Mouse (Mus musculus) cerebellum, postnatal 4 days (tissue): ENCODE measurements at regions not wholly inside any gene's neighbourhood (a gene's known extent, or its start where the extent isn't known, plus 50 kb on each side); places are given as distances from the start of the nearest gene placed in this dataset.
"Not testable (repeated sequence)": the region's sequence is repeated elsewhere in the genome, so short reads cannot be mapped to it uniquely, and the experiment has no call there.

Experiments
- DNase-seq, 2 experiments: peaks; one replicate each; pipeline ENCODE4 v3.0.0; 2022; ENCODE audit warnings: low spot score in 2 of 2, mixed read lengths in 1 of 2

- not testable (repeated sequence) for DNase-seq
These were observed 210.0 kb downstream of the Rchy1 start for GRCm38 (mm10) chr5:91752846-91753245.

- DNase-seq, result no peak
These were observed 211.7 kb downstream of the Rchy1 start for GRCm38 (mm10) chr5:91751168-91751567.

GRCm38 (mm10) chr5:91746077-91746476 is 216.8 kb downstream of the Rchy1 start:
- no peak for DNase-seq

GRCm38 (mm10) chr5:91744389-91744788 is 218.5 kb downstream of the Rchy1 start:
- no peak for DNase-seq

GRCm38 (mm10) chr5:91740159-91740537 is 222.7 kb downstream of the Rchy1 start:
- DNase-seq, result no peak

GRCm38 (mm10) chr5:91739433-91740158 is 222.2 kb downstream of the Parm1 start:
- peak in 1 of 2 experiments; percentile 22 for DNase-seq

GRCm38 (mm10) chr5:91732002-91732401 is 214.6 kb downstream of the Parm1 start:
- DNase-seq, result no peak

- DNase-seq, result no peak
These were observed 213.7 kb downstream of the Parm1 start for GRCm38 (mm10) chr5:91731155-91731554.

GRCm38 (mm10) chr5:91729868-91730267 is 212.5 kb downstream of the Parm1 start:
- DNase-seq, result no peak

- no peak for DNase-seq
These were observed 212.0 kb downstream of the Parm1 start for GRCm38 (mm10) chr5:91729415-91729814.

GRCm38 (mm10) chr5:91727448-91727847 is 210.0 kb downstream of the Parm1 start:
- no peak for DNase-seq

- no peak for DNase-seq
These were observed 208.7 kb downstream of the Parm1 start for GRCm38 (mm10) chr5:91726118-91726500.

- DNase-seq, result no peak
These were observed 208.1 kb downstream of the Parm1 start for GRCm38 (mm10) chr5:91725380-91726117.

- no peak for DNase-seq
These were observed 207.5 kb downstream of the Parm1 start for GRCm38 (mm10) chr5:91724881-91725280.

- DNase-seq, result no peak
These were observed 206.0 kb downstream of the Parm1 start for GRCm38 (mm10) chr5:91723416-91723815.

GRCm38 (mm10) chr5:91722982-91723381 is 205.6 kb downstream of the Parm1 start:
- no peak for DNase-seq

GRCm38 (mm10) chr5:91722403-91722802 is 205.0 kb downstream of the Parm1 start:
- no peak for DNase-seq

GRCm38 (mm10) chr5:91721231-91722096 is 204.0 kb downstream of the Parm1 start:
- DNase-seq, result no peak

GRCm38 (mm10) chr5:91713020-91713419 is 195.6 kb downstream of the Parm1 start:
- no peak for DNase-seq

GRCm38 (mm10) chr5:91709494-91710286 is 192.3 kb downstream of the Parm1 start:
- no peak for DNase-seq

- no peak for DNase-seq
These were observed 190.7 kb downstream of the Parm1 start for GRCm38 (mm10) chr5:91708149-91708548.
